Mouse (Mus musculus): ENCODE data around the gene Kdm5c.

DNA sequence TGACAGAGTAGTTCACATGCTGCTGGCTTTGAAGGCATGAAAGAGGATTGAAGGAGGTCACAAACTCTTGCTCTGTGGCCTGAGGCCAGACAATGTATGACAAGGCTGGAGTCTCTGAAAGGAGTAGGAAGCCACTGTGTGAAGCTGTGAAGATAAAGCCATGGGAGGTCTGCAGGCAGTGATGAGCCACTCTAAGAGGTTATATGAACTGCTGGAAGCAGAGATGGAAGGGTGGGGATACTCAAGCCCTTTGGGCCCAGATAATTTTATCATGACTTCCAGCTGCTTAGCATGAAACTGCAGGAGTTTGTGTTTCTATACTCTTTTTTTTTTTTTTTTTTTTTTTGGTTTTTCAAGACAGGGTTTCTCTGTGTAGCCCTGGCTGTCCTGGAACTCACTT lies 74.6 kb downstream of the Kdm5c start:
- TF ChIP-seq CTCF (IDR thresholded peaks at IDR 0.05; ENCODE audit: borderline replicate concordance, insufficient read depth, low read depth, low read length) = no peak
- TF ChIP-seq POLR2A (IDR thresholded peaks at IDR 0.05; ENCODE audit: borderline replicate concordance, insufficient read depth, low read length) = no peak

Data from cerebellum, adult 2 months (tissue).